Mouse (Mus musculus) layer of hippocampus, adult 18-20 months (tissue): ENCODE data around the gene Ugt1a2. TPM values are rescaled to one million over a fixed set of nuclear protein-coding genes. Genes with fewer than 3 reads are reported as not detected.
"Not testable (repeated sequence)": the region's sequence is repeated elsewhere in the genome, so short reads cannot be mapped to it uniquely, and the experiment has no call there.

Experiments used
- DNase-seq, 2 experiments: peaks; one replicate each; pipeline ENCODE4 v3.0.0; 2022; ENCODE audit warnings: low spot score in 2 of 2
- long read RNA-seq: library from polyadenylated mRNA; stranded (forward); transcript quantifications from one replicate; pipeline ENCODE4 v2.0.0, GENCODE M21; 2021
- total RNA-seq, 2 experiments: library from RNA; stranded (reverse); gene quantifications; 2 replicates each; pipeline ENCODE4 v1.2.3; 2021

Gene Ugt1a2
- total RNA-seq = not detected
- long read RNA-seq = 0 reads

GRCm38 (mm10) chr1:88200456-88200855 lies at the start of gene Ugt1a2:
Gene Ugt1a2, plus strand, starts transcription at chr1:88200601.
- no peak for DNase-seq

DNA sequence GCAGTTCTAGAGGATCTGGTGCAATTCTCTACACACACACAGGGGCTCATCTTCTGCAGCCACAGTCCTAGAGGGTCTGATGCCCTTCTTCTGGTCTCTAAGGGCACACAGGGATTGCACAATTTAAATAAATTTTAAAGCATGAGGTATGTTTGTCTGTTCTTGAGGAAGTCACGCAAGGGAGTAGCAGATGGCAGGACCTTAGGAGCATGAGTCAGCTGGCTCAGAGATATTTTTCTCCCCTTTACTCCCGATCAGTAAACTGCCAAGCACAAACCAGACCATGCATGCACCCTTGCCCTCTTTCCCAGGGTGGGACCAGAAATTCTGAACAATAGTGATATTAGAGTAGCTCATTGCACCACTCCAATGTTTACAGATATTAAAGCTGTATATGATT lies 42.0 kb upstream of the Ugt1a2 start:
- no peak for DNase-seq

- DNase-seq = no peak
Measured at GRCm38 (mm10) chr1:88165711-88166110, 34.7 kb upstream of the Ugt1a2 start, which contains the start of gene Ugt1a5. Gene Ugt1a5, plus strand, starts transcription at chr1:88166012.

DNA sequence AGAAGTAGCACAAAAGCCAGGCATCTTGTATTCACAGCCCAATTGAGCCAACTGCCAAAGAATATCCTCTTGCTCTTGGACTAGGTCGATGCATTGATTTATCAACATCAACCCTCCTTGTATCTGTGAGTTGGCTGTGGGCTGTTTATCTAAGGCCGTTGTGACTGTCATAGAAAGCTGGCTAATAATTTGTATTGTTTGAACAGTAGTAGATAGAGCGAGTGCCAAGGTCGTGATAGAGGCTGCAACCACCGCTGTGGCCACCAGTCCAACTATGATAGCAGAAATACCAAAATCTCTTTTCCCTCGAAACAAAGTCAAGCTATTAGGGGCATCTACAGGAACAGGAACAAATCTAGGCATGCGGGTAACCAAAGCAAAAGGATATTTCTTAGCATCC lies 28.2 kb upstream of the Ugt1a2 start:
- DNase-seq = not testable (repeated sequence)

DNA sequence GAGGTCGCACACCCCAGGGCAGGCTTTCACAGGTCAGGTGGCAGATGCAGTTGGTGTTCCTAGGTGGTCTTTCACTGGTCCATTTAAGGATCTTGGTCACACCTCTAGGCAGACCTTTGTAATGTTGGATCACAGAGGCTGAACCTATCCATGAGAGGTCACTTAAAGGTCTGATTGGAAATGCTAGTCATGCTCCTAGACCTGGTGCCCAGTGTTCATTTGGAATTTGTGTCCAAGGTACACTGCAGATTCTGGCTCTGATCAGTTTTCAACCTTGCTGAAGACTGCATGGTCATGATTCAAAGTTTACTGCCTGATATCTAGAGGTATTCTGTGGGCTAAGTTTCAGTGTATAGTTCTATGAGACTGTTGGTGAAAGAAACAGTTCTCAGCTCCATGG lies 20.7 kb upstream of the Ugt1a2 start:
- no peak for DNase-seq

DNA sequence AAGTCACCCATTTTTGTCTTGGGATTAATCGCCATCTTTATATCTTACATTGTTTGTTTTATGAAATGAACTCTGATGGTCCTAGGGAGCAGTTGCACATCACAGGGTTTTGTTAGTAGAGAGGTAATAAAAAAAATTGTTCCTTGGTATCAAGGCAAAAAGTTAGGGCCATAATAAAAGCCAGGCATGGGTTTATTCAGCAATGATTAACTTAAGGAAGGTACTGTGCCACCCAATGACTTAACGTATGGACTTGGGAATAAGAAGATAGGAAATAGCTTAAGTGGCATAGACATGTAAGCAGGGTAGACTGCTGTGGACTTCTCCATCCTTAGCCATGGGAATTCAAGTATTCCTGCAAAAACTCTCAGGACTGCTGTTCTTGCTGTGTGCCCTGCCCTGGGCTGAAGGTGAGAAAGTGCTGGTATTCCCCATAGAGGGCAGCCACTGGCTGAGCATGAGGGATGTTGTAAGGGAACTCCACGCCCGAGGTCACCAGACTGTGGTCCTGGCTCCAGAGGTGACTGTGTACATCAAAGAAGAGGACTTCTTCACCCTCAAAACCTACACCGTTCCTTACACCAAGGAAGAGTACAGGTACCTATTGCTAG lies 14.0 kb upstream of the Ugt1a2 start:
- no peak for DNase-seq

DNA sequence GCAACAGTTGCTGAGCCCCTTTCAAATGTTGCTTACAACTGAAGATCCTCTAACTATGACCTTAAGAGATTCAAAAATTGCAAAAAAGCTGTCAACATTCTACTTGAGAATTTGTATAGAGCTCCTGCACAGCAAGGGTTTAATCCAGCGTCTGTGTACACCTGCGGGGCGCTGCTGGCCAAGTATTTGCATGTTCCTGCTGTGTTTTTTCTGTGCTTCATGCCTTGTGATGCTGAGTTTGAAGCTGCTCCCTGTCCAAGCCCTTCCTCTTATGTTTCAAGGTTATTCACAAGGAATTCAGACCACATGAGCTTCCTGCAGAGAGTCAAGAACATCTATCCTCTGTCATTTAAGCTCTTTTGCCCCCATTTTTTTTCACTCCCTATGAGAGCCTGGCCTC lies 8.3 kb upstream of the Ugt1a2 start:
- no peak for DNase-seq

- no peak for DNase-seq
Measured at GRCm38 (mm10) chr1:88195687-88196086, 4.7 kb upstream of the Ugt1a2 start.

DNA sequence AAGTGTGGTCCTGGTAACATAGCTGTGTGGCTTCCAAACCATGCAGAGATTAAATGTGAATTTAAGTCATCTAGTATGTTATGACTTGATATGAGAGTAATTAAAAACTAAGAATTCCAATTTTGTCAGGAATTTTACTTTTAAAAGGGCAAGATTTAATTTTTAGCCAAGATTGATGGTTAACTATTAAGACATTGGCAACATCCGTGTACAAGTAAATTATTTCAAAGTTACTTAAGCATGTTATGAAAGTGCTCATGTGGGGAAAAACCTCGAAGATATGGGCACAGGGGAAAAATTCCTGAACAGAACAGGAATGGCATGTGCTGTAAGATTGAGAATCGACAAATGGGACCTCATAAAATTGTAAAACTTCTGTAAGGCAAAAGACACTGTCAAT lies 3.0 kb upstream of the Ugt1a2 start:
- DNase-seq = no peak

DNA sequence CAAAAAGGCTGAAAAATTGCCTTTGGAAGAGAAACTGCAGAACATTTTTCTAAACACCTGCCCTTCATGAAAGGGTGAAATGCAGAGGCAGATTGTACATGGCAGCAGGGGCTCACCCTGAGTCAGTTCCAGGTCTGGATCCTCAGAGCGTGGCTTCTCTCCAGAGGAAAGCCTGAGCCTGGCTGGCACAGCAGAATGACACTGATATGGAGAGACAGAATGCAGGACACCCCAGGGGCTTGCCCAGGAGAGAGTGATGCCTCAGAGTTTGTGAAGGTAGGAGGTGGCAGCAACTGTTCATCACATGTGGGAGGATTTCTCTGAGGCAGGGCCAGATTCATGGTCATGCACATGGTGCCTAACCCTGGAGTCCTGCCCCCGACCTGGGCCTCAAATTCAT lies 405 bp upstream of the Ugt1a2 start:
- DNase-seq = no peak

- DNase-seq = peak; percentile 83 to 91
Measured at GRCm38 (mm10) chr1:88205294-88205922, 5.0 kb downstream of the Ugt1a2 start, which contains the start of gene Dnajb3. Gene Dnajb3, minus strand, starts transcription at chr1:88205782.

DNA sequence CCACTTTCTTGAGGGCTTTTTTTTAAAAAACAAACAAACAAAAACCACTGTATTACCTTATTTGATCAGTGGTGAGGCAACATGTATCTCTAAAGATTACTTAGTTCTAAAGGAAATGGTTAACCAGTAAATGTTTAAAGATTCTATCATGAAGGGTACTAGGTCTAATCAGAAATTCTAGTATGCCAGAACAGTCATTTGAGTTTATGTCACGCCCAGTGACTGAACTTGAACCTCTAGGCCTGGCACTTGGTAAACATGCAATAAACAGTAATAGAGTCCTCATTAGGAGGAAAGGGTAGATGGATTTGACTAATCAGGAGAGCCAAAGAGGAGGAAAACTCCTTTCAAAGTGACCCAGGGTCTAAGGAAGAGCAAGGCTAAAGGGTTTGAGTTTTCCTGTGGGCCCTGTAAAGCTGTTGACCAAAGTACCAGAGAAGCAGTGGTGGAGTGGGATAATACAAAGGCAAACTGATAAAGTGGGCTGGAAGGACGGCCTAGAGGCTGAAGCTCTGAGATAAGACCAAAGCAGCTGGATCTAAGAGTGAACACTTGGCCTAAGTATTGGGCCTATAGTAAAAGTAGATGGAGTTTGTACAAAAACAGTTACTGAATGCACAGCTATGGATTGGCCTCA lies 6.6 kb downstream of the Ugt1a2 start:
- no peak for DNase-seq

DNA sequence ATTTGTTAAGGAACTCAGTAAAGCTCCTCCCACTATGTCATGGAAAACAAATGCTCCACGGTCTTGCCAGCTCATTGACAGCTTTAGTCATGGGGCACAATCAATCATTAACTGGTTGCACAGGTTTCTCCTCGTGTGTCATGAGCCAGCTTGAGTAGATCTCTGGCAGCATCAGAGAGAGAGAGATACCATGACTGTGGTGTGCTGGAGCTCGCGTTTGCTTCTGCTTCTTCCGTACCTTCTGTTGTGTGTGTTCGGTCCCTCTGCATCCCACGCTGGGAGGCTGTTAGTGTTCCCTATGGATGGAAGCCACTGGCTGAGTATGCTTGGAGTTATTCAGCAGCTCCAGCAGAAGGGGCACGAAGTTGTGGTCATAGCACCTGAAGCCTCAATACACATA lies 11.4 kb downstream of the Ugt1a2 start, which contains the start of gene Ugt1a1:
Gene Ugt1a1 (plus strand): TSS at position 148 of the 400 bp plus-strand sequence.
- peak in 1 of 2 experiments; percentile 2 for DNase-seq

GRCm38 (mm10) chr1:88212341-88213045 lies 12.1 kb downstream of the Ugt1a2 start:
- peak in 1 of 2 experiments; percentile 3 for DNase-seq

- DNase-seq = no peak
Measured at GRCm38 (mm10) chr1:88213061-88213460, 12.7 kb downstream of the Ugt1a2 start.

- DNase-seq = peak in 1 of 2 experiments; percentile 2
Measured at GRCm38 (mm10) chr1:88213766-88214461, 13.5 kb downstream of the Ugt1a2 start.

DNA sequence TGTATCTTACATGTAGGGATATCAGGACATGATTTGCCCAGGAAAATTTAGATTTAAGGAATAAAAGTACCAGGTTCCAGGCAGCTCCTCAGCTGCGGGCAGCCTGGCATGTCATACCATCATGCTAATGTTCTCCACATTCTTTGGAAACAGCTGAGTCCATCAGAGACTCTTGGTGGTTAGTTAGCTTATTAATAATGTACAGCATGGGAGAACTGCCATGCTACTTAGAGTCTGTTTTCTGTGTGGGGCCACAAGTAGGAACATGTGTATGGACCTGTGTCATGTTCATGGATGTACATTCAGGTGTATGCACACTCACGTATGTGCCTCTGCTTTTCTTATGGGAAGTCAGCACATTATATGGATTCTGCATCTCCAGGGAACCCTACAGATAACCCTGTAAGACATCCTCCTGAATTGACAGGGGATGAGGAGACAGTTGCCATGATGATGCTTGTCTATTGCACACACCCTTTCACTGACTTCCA lies 14.1 kb downstream of the Ugt1a2 start:
- no peak for DNase-seq

- DNase-seq = no peak
Measured at GRCm38 (mm10) chr1:88215466-88216380, 15.3 kb downstream of the Ugt1a2 start.

GRCm38 (mm10) chr1:88216551-88216950 lies 16.1 kb downstream of the Ugt1a2 start:
- DNase-seq = no peak

DNA sequence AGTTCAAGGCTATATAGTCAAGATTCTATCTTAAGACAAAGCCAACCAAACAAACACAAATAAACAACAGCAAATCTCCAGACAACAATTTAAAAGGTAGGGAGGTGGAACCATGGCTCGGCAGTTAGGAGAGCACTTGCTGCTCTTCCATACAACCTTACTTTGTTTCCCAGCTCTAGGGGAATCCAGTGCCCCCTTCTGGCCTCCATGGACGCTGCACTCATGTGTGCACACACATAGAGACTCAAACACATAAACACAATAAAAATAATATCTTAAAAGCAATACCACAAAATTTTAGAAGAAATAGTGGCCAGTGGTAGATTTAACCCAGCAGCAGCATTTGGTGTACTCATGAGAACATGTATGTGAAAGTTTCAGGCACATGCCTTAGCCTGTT lies 16.7 kb downstream of the Ugt1a2 start:
- peak in 1 of 2 experiments; percentile 1 for DNase-seq
